Mouse (Mus musculus) adrenal gland, adult 18-20 months (tissue): Measurements from ENCODE around the gene Prm1. TPM values are rescaled to one million over a fixed set of nuclear protein-coding genes. Genes with fewer than 3 reads are reported as not detected.

Experiments
- DNase-seq, 2 experiments: peaks; one replicate each; pipeline ENCODE4 v3.0.0; 2021 to 2022; ENCODE audit warnings: low spot score in 2 of 2
- total RNA-seq, 2 experiments: library from RNA; stranded (reverse); gene quantifications; 1 replicate in 1 of 2; 2 replicates in 1 of 2; pipeline ENCODE4 v1.2.3; 2021

The Prm1 gene
- total RNA-seq, 2 experiments from 2014 or later, result not detected

GRCm38 (mm10) chr16:10754521-10755296 lies 50.9 kb downstream of the Prm1 start:
- DNase-seq, result peak; percentile 44 to 66

- DNase-seq, result no peak
Measured at GRCm38 (mm10) chr16:10749824-10750223, 55.8 kb downstream of the Prm1 start.

GRCm38 (mm10) chr16:10749226-10749625 lies 56.4 kb downstream of the Prm1 start:
- DNase-seq, result no peak

Other genes starting within 250 kb of the Prm1 start
- gene Socs1, start 20.3 kb downstream of the Prm1 start, total RNA-seq, result 1 to 10 TPM; 3.7 to 4.1 TPM
- not detected for gene Tnp2, start 17.2 kb downstream of the Prm1 start, total RNA-seq
- gene Prm3, start 14.9 kb downstream of the Prm1 start, total RNA-seq, result not detected
- not detected for gene Prm2, start 9.7 kb downstream of the Prm1 start, total RNA-seq
- not detected for gene Gm11172, start 7.1 kb upstream of the Prm1 start, total RNA-seq
- gene Rmi2, start 29.2 kb upstream of the Prm1 start, total RNA-seq, result under 1 TPM; 0.51 to 0.56 TPM